Mouse (Mus musculus) spleen, postnatal 14 days (tissue): ENCODE measurements around the gene Olfr802.

Experiments used
- DNase-seq, 2 experiments: peaks; one replicate each; pipeline ENCODE4 v3.0.0; 2021 to 2022; ENCODE audit warnings: low spot score in 2 of 2

The Olfr802 gene

GRCm38 (mm10) chr10:129688069-129688468, at the start of gene Olfr802:
Gene Olfr802 (minus strand): TSS chr10:129688169.
- DNase-seq = no peak

DNA sequence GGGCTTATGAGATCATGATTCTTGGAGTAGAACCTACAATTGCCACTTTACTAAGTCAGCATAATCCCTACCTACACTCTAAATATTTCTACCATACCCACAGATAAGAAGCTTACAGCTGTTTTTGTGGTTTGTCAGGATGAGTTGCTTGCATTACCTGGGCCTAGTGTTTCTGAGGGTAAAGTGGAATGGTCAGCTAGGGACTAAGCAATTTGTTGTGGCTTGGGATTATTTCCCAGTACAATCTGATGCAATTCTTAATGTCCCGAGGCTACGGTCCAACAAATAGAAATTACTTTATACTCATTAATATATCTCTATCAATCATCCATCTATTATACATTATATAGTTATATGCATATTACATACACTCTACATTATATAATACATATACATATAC, 41.3 kb upstream of the Olfr802 start, which contains the start of gene Olfr805:
Olfr805 (minus strand) TSS at position 101 of the 400 bp plus-strand sequence.
- DNase-seq = no peak

DNA sequence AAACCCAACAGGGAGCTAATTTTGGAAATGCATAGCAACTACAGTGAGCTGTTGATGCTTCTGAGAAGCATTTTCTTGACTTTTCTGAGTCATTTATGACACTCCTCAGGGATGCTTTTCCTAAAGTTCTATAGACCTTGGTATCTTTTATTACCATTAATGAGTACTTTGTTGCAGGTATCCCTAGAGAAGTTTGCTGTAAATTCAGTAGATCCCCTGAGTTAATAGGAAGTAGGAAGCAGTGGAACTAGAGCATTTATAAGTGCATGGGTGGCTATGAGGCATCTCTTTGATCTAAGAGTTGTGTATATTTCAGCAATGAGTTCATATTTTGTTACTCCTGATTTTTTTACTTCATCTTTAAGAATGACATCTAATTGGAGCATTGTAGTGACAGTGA, 14.9 kb upstream of the Olfr802 start, which contains the start of gene Olfr804:
Olfr804 (plus strand) TSS at position 301 of the 400 bp plus-strand sequence.
- DNase-seq = no peak

DNA sequence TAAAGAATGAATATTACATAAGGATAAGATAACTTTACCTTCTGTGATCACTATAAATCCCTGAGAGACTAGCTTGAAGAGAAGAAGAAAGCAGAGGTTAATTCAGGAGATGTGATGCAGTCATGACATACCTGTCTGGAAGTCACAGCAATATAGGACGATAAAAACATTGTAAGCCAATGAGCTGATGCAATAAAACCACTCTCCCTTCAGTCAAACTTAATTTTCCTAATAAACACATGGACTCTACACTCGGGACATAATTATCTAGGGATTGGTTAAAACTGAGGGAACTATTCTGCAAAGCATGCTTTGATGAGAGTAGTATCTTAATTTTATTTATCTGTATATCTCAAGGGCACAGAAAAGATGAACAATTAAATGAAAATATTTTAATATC, 6.2 kb upstream of the Olfr802 start, which contains the start of gene Olfr803:
Olfr803 (minus strand) TSS at position 101 of the 400 bp plus-strand sequence.
- no peak for DNase-seq

GRCm38 (mm10) chr10:129673765-129674164, 14.2 kb downstream of the Olfr802 start, which contains the start of gene Olfr801:
Gene Olfr801 (minus strand): TSS chr10:129673865.
- no peak for DNase-seq

- DNase-seq = no peak
Observed at GRCm38 (mm10) chr10:129657394-129657793, 30.6 kb downstream of the Olfr802 start, which contains the start of gene Olfr800. Gene Olfr800 (plus strand): TSS chr10:129657694.

DNA sequence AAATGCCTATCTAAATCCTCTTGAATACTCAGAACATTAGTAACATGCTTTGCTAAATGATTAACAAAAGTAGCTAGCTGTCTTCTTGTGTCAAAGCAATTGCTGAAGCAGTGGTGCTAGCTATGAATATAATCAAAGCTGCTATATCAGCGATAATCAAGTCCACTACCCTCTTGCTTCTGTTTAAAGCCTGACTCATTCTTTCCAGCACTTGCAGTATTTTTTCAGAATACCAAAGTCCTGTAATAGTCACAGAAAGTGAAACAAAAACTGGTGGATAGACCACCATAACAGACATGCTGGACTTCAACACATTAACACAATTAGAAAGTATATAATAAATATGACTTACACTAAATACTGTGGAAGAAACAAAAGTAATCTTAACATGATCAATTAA, 36.2 kb downstream of the Olfr802 start:
- DNase-seq = no peak

GRCm38 (mm10) chr10:129637184-129637583, 50.8 kb downstream of the Olfr802 start, which contains the start of gene Olfr799:
Gene Olfr799 (plus strand): TSS chr10:129637484.
- no peak for DNase-seq

DNA sequence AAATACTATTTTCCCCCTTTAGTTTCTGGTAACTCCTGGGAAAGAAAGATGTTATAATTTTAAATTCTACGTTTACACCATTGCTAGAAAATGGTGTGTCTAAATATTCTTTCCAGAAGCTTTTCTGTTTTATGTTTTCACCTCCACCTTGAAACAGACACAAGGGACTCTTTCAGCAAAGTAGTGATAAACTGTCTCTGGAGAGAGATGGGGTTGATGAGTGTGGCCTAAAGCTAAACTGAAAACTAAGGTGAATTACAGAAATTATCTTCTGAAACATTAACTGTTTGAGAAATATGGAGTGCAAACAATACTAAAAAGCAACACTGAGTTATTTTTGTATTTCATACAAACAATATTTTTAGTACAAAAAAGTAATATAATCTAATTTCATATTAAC, 60.1 kb downstream of the Olfr802 start, which contains the start of gene Olfr798:
Olfr798 (minus strand) TSS at position 101 of the 400 bp plus-strand sequence.
- no peak for DNase-seq
